Mouse (Mus musculus): Measurements from ENCODE around the gene Stpg1.

- TF ChIP-seq CTCF (conservative IDR thresholded peaks at IDR 0.05; ENCODE audit: low read length): no peak
- TF ChIP-seq POU5F1 (IDR thresholded peaks at IDR 0.05; ENCODE audit: borderline replicate concordance, low read length): no peak
- no peak for TF ChIP-seq NANOG (IDR thresholded peaks at IDR 0.05; ENCODE audit: borderline replicate concordance, low read length)
Observed at GRCm38 (mm10) chr4:135572276-135572675, 77.7 kb downstream of the Stpg1 start.
